Mouse (Mus musculus): ENCODE data around the gene Nup93. TPM values are rescaled to one million over a fixed set of nuclear protein-coding genes. Genes with fewer than 3 reads are reported as not detected.

Nup93 gene
- polyA plus RNA-seq, 1 experiment from 2014 or later = 58.4 TPM

GRCm38 (mm10) chr8:94292626-94293025 lies 78.3 kb downstream of the Nup93 start:
- no peak for ATAC-seq (ENCODE audit: low read depth)

GRCm38 (mm10) chr8:94295687-94296086 lies 81.3 kb downstream of the Nup93 start:
- H3K4me1 ChIP-seq (ENCODE audit: control insufficient read depth, insufficient read depth, low read length) = no peaks in the 10 kb centered on the region
- H3K9ac ChIP-seq (replicated peaks; ENCODE audit: low read depth, low read length) = no peak overlapping the region
- WGBS = 77% methylated on average over 6 of the region's 6 CpGs
- H3K36me3 ChIP-seq (ENCODE audit: control insufficient read depth, insufficient read depth, low read length) = no peaks in the 10 kb centered on the region; the same call in 1 of the 2 replicates
- no peaks in the 10 kb centered on the region for H3K27me3 ChIP-seq (ENCODE audit: control insufficient read depth, insufficient read depth, low read length)
- H3K27ac ChIP-seq (ENCODE audit: low read depth, low read length) = peak overlapping the region; percentile 23; the same call in 1 of the 2 replicates
- H3K9me3 ChIP-seq (ENCODE audit: control insufficient read depth, low read length) = no peaks in the 10 kb centered on the region
- H3K4me2 ChIP-seq (ENCODE audit: low read depth, low read length) = no peak overlapping the region
- no peak overlapping the region for H3K4me3 ChIP-seq (ENCODE audit: low read depth, low read length)
- no peak for ATAC-seq (ENCODE audit: low read depth)

More at GRCm38 (mm10) chr8:94292626-94293025, 78.3 kb downstream of the Nup93 start:
- Histone ChIP-seq H3K9me3 (ENCODE audit: control insufficient read depth, low read length) (no peaks in the 10 kb centered on the region), H3K4me3 (ENCODE audit: low read depth, low read length) (no peak overlapping the region), H3K4me2 (ENCODE audit: low read depth, low read length) (no peak overlapping the region), H3K27me3 (ENCODE audit: control insufficient read depth, insufficient read depth, low read length) (no peaks in the 10 kb centered on the region), H3K36me3 (ENCODE audit: control insufficient read depth, insufficient read depth, low read length) (no peaks in the 10 kb centered on the region; the same call in 1 of the 2 replicates), H3K27ac (ENCODE audit: low read depth, low read length) (peak overlapping the region; percentile 44), H3K4me1 (ENCODE audit: control insufficient read depth, insufficient read depth, low read length) (no peaks in the 10 kb centered on the region), H3K9ac (replicated peaks; ENCODE audit: low read depth, low read length) (no peak overlapping the region)
- WGBS = 92% methylated on average over 8 of the region's 8 CpGs

GRCm38 (mm10) chr8:94296312-94296991 lies 82.1 kb downstream of the Nup93 start:
- no peaks in the 10 kb centered on the region for H3K9me3 ChIP-seq (ENCODE audit: control insufficient read depth, low read length)
- H3K9ac ChIP-seq (replicated peaks; ENCODE audit: low read depth, low read length) = no peak overlapping the region
- peaks cover 5% of the 10 kb centered on the region; the same call in 1 of the 2 replicates for H3K36me3 ChIP-seq (ENCODE audit: control insufficient read depth, insufficient read depth, low read length)
- H3K4me1 ChIP-seq (ENCODE audit: control insufficient read depth, insufficient read depth, low read length) = no peaks in the 10 kb centered on the region
- H3K27me3 ChIP-seq (ENCODE audit: control insufficient read depth, insufficient read depth, low read length) = no peaks in the 10 kb centered on the region
- H3K4me3 ChIP-seq (ENCODE audit: low read depth, low read length) = no peak overlapping the region
- WGBS = 82% methylated on average over 9 of the region's 9 CpGs
- no peak for ATAC-seq (ENCODE audit: low read depth)
- peak overlapping the region; percentile 23 for H3K27ac ChIP-seq (ENCODE audit: low read depth, low read length)
- H3K4me2 ChIP-seq (ENCODE audit: low read depth, low read length) = no peak overlapping the region

- Histone ChIP-seq H3K4me1 (ENCODE audit: control insufficient read depth, insufficient read depth, low read length) (no peaks in the 10 kb centered on the region), H3K9ac (replicated peaks; ENCODE audit: low read depth, low read length) (no peak overlapping the region), H3K27ac (ENCODE audit: low read depth, low read length) (no peak overlapping the region), H3K4me2 (ENCODE audit: low read depth, low read length) (no peak overlapping the region), H3K9me3 (ENCODE audit: control insufficient read depth, low read length) (no peaks in the 10 kb centered on the region), H3K27me3 (ENCODE audit: control insufficient read depth, insufficient read depth, low read length) (no peaks in the 10 kb centered on the region), H3K36me3 (ENCODE audit: control insufficient read depth, insufficient read depth, low read length) (peaks cover 9% of the 10 kb centered on the region; the same call in 1 of the 2 replicates), H3K4me3 (ENCODE audit: low read depth, low read length) (no peak overlapping the region)
- ATAC-seq (ENCODE audit: low read depth) = no peak
- 44% methylated on average over 6 of the region's 6 CpGs for WGBS
These were observed 82.7 kb downstream of the Nup93 start for GRCm38 (mm10) chr8:94297101-94297500.

- H3K9me3 ChIP-seq (ENCODE audit: control insufficient read depth, low read length) = no peaks in the 10 kb centered on the region
- H3K4me3 ChIP-seq (ENCODE audit: low read depth, low read length) = no peak overlapping the region
- WGBS = 79% methylated on average over 4 of the region's 4 CpGs
- no peak overlapping the region for H3K9ac ChIP-seq (replicated peaks; ENCODE audit: low read depth, low read length)
- H3K27me3 ChIP-seq (ENCODE audit: control insufficient read depth, insufficient read depth, low read length) = no peaks in the 10 kb centered on the region
- H3K4me2 ChIP-seq (ENCODE audit: low read depth, low read length) = no peak overlapping the region
- H3K27ac ChIP-seq (ENCODE audit: low read depth, low read length) = no peak overlapping the region
- no peaks in the 10 kb centered on the region for H3K4me1 ChIP-seq (ENCODE audit: control insufficient read depth, insufficient read depth, low read length)
- H3K36me3 ChIP-seq (ENCODE audit: control insufficient read depth, insufficient read depth, low read length) = peaks cover 36% of the 10 kb centered on the region
- no peak for ATAC-seq (ENCODE audit: low read depth)
These were observed 86.4 kb downstream of the Nup93 start for GRCm38 (mm10) chr8:94300809-94301208.

GRCm38 (mm10) chr8:94304412-94304811 lies 90.0 kb downstream of the Nup93 start:
- Histone ChIP-seq H3K9ac (replicated peaks; ENCODE audit: low read depth, low read length) (no peak overlapping the region), H3K27ac (ENCODE audit: low read depth, low read length) (no peak overlapping the region), H3K36me3 (ENCODE audit: control insufficient read depth, insufficient read depth, low read length) (peaks cover 60% of the 10 kb centered on the region), H3K4me1 (ENCODE audit: control insufficient read depth, insufficient read depth, low read length) (no peaks in the 10 kb centered on the region), H3K4me3 (ENCODE audit: low read depth, low read length) (no peak overlapping the region), H3K9me3 (ENCODE audit: control insufficient read depth, low read length) (no peaks in the 10 kb centered on the region), H3K4me2 (ENCODE audit: low read depth, low read length) (no peak overlapping the region), H3K27me3 (ENCODE audit: control insufficient read depth, insufficient read depth, low read length) (no peaks in the 10 kb centered on the region)
- WGBS = 100% methylated on average over 2 of the region's 2 CpGs
- no peak for ATAC-seq (ENCODE audit: low read depth)

- Histone ChIP-seq H3K4me2 (ENCODE audit: low read depth, low read length) (no peak overlapping the region), H3K36me3 (ENCODE audit: control insufficient read depth, insufficient read depth, low read length) (peaks cover 62% of the 10 kb centered on the region), H3K4me3 (ENCODE audit: low read depth, low read length) (no peak overlapping the region), H3K9ac (replicated peaks; ENCODE audit: low read depth, low read length) (no peak overlapping the region), H3K4me1 (ENCODE audit: control insufficient read depth, insufficient read depth, low read length) (no peaks in the 10 kb centered on the region), H3K9me3 (ENCODE audit: control insufficient read depth, low read length) (no peaks in the 10 kb centered on the region), H3K27me3 (ENCODE audit: control insufficient read depth, insufficient read depth, low read length) (no peaks in the 10 kb centered on the region), H3K27ac (ENCODE audit: low read depth, low read length) (no peak overlapping the region)
- 90% methylated on average over 7 of the region's 7 CpGs for WGBS
- ATAC-seq (ENCODE audit: low read depth) = no peak
These were observed 92.7 kb downstream of the Nup93 start for GRCm38 (mm10) chr8:94306989-94307513.

GRCm38 (mm10) chr8:94307652-94308051 lies 93.3 kb downstream of the Nup93 start:
- Histone ChIP-seq H3K9ac (replicated peaks; ENCODE audit: low read depth, low read length) (no peak overlapping the region), H3K4me1 (ENCODE audit: control insufficient read depth, insufficient read depth, low read length) (no peaks in the 10 kb centered on the region), H3K36me3 (ENCODE audit: control insufficient read depth, insufficient read depth, low read length) (peaks cover 60% of the 10 kb centered on the region), H3K27ac (ENCODE audit: low read depth, low read length) (no peak overlapping the region), H3K4me3 (ENCODE audit: low read depth, low read length) (no peak overlapping the region), H3K4me2 (ENCODE audit: low read depth, low read length) (no peak overlapping the region), H3K27me3 (ENCODE audit: control insufficient read depth, insufficient read depth, low read length) (no peaks in the 10 kb centered on the region), H3K9me3 (ENCODE audit: control insufficient read depth, low read length) (no peaks in the 10 kb centered on the region)
- no peak for ATAC-seq (ENCODE audit: low read depth)
- 71% methylated on average over 9 of the region's 9 CpGs for WGBS

- no peaks in the 10 kb centered on the region for H3K27me3 ChIP-seq (ENCODE audit: control insufficient read depth, insufficient read depth, low read length)
- no peaks in the 10 kb centered on the region for H3K9me3 ChIP-seq (ENCODE audit: control insufficient read depth, low read length)
- no peak overlapping the region for H3K4me3 ChIP-seq (ENCODE audit: low read depth, low read length)
- H3K4me1 ChIP-seq (ENCODE audit: control insufficient read depth, insufficient read depth, low read length) = no peaks in the 10 kb centered on the region
- ATAC-seq (ENCODE audit: low read depth) = no peak
- H3K36me3 ChIP-seq (ENCODE audit: control insufficient read depth, insufficient read depth, low read length) = peaks cover 29% of the 10 kb centered on the region
- H3K9ac ChIP-seq (replicated peaks; ENCODE audit: low read depth, low read length) = no peak overlapping the region
- 92% methylated on average over 2 of the region's 2 CpGs for WGBS
- H3K4me2 ChIP-seq (ENCODE audit: low read depth, low read length) = no peak overlapping the region
- no peak overlapping the region for H3K27ac ChIP-seq (ENCODE audit: low read depth, low read length)
These were observed 99.7 kb downstream of the Nup93 start for GRCm38 (mm10) chr8:94314069-94314468.

All from neural tube, embryonic 14.5 days (tissue).